Mouse (Mus musculus) midbrain, embryonic 16.5 days (tissue): ENCODE results near the gene Grid2. TPM values are rescaled to one million over a fixed set of nuclear protein-coding genes. Genes with fewer than 3 reads are reported as not detected.
A peak's percentile ranks its signal among the peaks of the same experiment; 100 is the strongest.

ENCODE experiments used
- ATAC-seq: fragments of 200-750 bp; cut with Nextera tagmentation; 2 replicates; pipeline ENCODE4 v1.8.0; 2017; ENCODE audit warnings: moderate TSS enrichment
- H3K27ac ChIP-seq: fragments of 300-500 bp; sonication (generic); 2 replicates; pipeline ENCODE4 v1.5.1; 2014; ENCODE audit warnings: mild to moderate bottlenecking, low read length, mixed read lengths
- H3K27me3 ChIP-seq: fragments of 300-500 bp; sonication (generic); 2 replicates; pipeline ENCODE4 v1.6.1; 2014; ENCODE audit warnings: low read depth, low read length, mixed read lengths; ENCODE audit not compliant: control insufficient read depth, insufficient read depth
- H3K36me3 ChIP-seq: fragments of 300-500 bp; sonication (generic); 2 replicates; pipeline ENCODE4 v1.6.1; 2014; ENCODE audit warnings: mild to moderate bottlenecking, low read length, moderate library complexity, mixed read lengths; ENCODE audit not compliant: control insufficient read depth, insufficient read depth
- H3K4me1 ChIP-seq: fragments of 300-500 bp; sonication (generic); 2 replicates; pipeline ENCODE4 v1.6.1; 2014; ENCODE audit warnings: mild to moderate bottlenecking, low read length, mixed read lengths; ENCODE audit not compliant: control insufficient read depth, insufficient read depth
- H3K4me2 ChIP-seq: fragments of 300-500 bp; sonication (generic); 2 replicates; pipeline ENCODE4 v1.6.1; 2014; ENCODE audit warnings: mild to moderate bottlenecking, low read length, mixed read lengths
- H3K4me3 ChIP-seq: fragments of 300-500 bp; sonication (generic); 2 replicates; pipeline ENCODE4 v1.5.1; 2014; ENCODE audit warnings: low read depth, mild to moderate bottlenecking, low read length, moderate library complexity, mixed read lengths
- H3K9ac ChIP-seq: fragments of 300-500 bp; sonication (generic); 2 replicates; pipeline ENCODE4 v1.6.1; 2014; ENCODE audit warnings: low read depth, low read length, mixed read lengths
- H3K9me3 ChIP-seq: fragments of 300-500 bp; sonication (generic); replicated peaks from 2 replicates; pipeline ENCODE4 v1.6.1; 2014; ENCODE audit warnings: mild to moderate bottlenecking, low read length, mixed read lengths; ENCODE audit not compliant: control insufficient read depth, poor library complexity, severe bottlenecking
- WGBS: fragments of 180-500 bp; shearing (Covaris S2); extraction: QIAGEN DNeasy Blood & Tissue Kit; methylation state at CpG from one replicate; pipeline ENCODE4 v1.1.7; 2014; 5-methylcytosine and 5-hydroxymethylcytosine counted together
- polyA plus RNA-seq: library from polyadenylated mRNA; unstranded; fragments of >200 nt; fragmentation: Nextera tagmentation; extraction: Ambion mirVana; gene quantifications from 2 replicates; pipeline ENCODE4 v1.2.1, GENCODE M21; 2015

Grid2 gene
- 13.6 and 13.8 TPM in 2 replicates for polyA plus RNA-seq

- Histone ChIP-seq H3K4me1 (peaks cover 11% of the 10 kb centered on the region), H3K4me3 (peak within 1 kb of the TSS; percentile 94), H3K36me3 (no peaks in the 10 kb centered on the region), H3K4me2 (peak within 1 kb of the TSS; percentile 81), H3K27me3 (no peaks in the 10 kb centered on the region), H3K27ac (peak within 1 kb of the TSS; percentile 89), H3K9ac (peak within 1 kb of the TSS; percentile 85), H3K9me3 (no peaks in the 10 kb centered on the region)
- WGBS, result under 1% methylated on average over 67 of the region's 71 CpGs
- ATAC-seq, result peak; percentile 81
Measured at GRCm38 (mm10) chr6:63255826-63256555, at the start of gene Grid2. Grid2 (plus strand) TSS chr6:63255876.

- H3K4me3 ChIP-seq, result no peak overlapping the region
- no peak for ATAC-seq
- no peaks in the 10 kb centered on the region for H3K27me3 ChIP-seq
- H3K27ac ChIP-seq, result no peak overlapping the region
- H3K9ac ChIP-seq, result no peak overlapping the region
- no peak overlapping the region for H3K4me2 ChIP-seq
- no peaks in the 10 kb centered on the region for H3K9me3 ChIP-seq
- no peaks in the 10 kb centered on the region for H3K36me3 ChIP-seq
- H3K4me1 ChIP-seq, result peaks cover 7% of the 10 kb centered on the region
Measured at GRCm38 (mm10) chr6:63250738-63251137, 4.9 kb upstream of the Grid2 start.

GRCm38 (mm10) chr6:63256556-63257405, 1.1 kb downstream of the Grid2 start:
- H3K4me1 ChIP-seq, result peaks cover 11% of the 10 kb centered on the region
- H3K27ac ChIP-seq, result peak overlapping the region; percentile 89
- peak overlapping the region; percentile 94 for H3K4me3 ChIP-seq
- peak overlapping the region; percentile 85 for H3K9ac ChIP-seq
- H3K9me3 ChIP-seq, result no peaks in the 10 kb centered on the region
- H3K4me2 ChIP-seq, result peak overlapping the region; percentile 81
- no peaks in the 10 kb centered on the region for H3K36me3 ChIP-seq
- WGBS, result under 1% methylated on average over 49 of the region's 49 CpGs
- no peaks in the 10 kb centered on the region for H3K27me3 ChIP-seq
- peak; percentile 75 for ATAC-seq

- ATAC-seq, result peak; percentile 69
- under 1% methylated on average over 42 of the region's 42 CpGs for WGBS
- peaks cover 11% of the 10 kb centered on the region for H3K4me1 ChIP-seq
- H3K36me3 ChIP-seq, result no peaks in the 10 kb centered on the region
- H3K27ac ChIP-seq, result peak overlapping the region; percentile 89
- no peaks in the 10 kb centered on the region for H3K9me3 ChIP-seq
- no peaks in the 10 kb centered on the region for H3K27me3 ChIP-seq
- peak overlapping the region; percentile 94 for H3K4me3 ChIP-seq
- peak overlapping the region; percentile 85 for H3K9ac ChIP-seq
- peak overlapping the region; percentile 81 for H3K4me2 ChIP-seq
Measured at GRCm38 (mm10) chr6:63257406-63257845, 1.8 kb downstream of the Grid2 start.

- H3K27ac ChIP-seq, result peak overlapping the region; percentile 89
- no peaks in the 10 kb centered on the region for H3K9me3 ChIP-seq
- peaks cover 11% of the 10 kb centered on the region for H3K4me1 ChIP-seq
- H3K36me3 ChIP-seq, result no peaks in the 10 kb centered on the region
- ATAC-seq, result peak; percentile 26; the same call in 1 of the 2 replicates
- WGBS, result 1% methylated on average over 11 of the region's 11 CpGs
- H3K27me3 ChIP-seq, result no peaks in the 10 kb centered on the region
- H3K4me3 ChIP-seq, result peak overlapping the region; percentile 94
- H3K9ac ChIP-seq, result peak overlapping the region; percentile 85
- H3K4me2 ChIP-seq, result peak overlapping the region; percentile 81
Measured at GRCm38 (mm10) chr6:63257876-63258275, 2.2 kb downstream of the Grid2 start.

- H3K36me3 ChIP-seq, result no peaks in the 10 kb centered on the region
- H3K9me3 ChIP-seq, result no peaks in the 10 kb centered on the region
- no peaks in the 10 kb centered on the region for H3K27me3 ChIP-seq
- 27% methylated on average over 9 of the region's 9 CpGs for WGBS
- peak overlapping the region; percentile 31; the same call in 1 of the 2 replicates for H3K9ac ChIP-seq
- peak overlapping the region; percentile 22 for H3K4me3 ChIP-seq
- H3K4me2 ChIP-seq, result peak overlapping the region; percentile 53
- no peak for ATAC-seq
- 0 out of 2 replicates have a peak overlapping the region, but pooled peaks have one; percentile 28 for H3K27ac ChIP-seq
- H3K4me1 ChIP-seq, result peaks cover 11% of the 10 kb centered on the region
Measured at GRCm38 (mm10) chr6:63259764-63260163, 4.1 kb downstream of the Grid2 start.

- Histone ChIP-seq H3K9ac (no peak overlapping the region), H3K27ac (no peak overlapping the region), H3K9me3 (no peaks in the 10 kb centered on the region), H3K4me3 (no peak overlapping the region), H3K4me2 (no peak overlapping the region), H3K27me3 (no peaks in the 10 kb centered on the region), H3K36me3 (no peaks in the 10 kb centered on the region), H3K4me1 (no peaks in the 10 kb centered on the region)
- ATAC-seq, result no peak
- WGBS, result 81% methylated on average over 1 of the region's 1 CpGs
Measured at GRCm38 (mm10) chr6:63284419-63284818, 28.7 kb downstream of the Grid2 start.

- Histone ChIP-seq H3K9ac (no peak overlapping the region), H3K27me3 (no peaks in the 10 kb centered on the region), H3K36me3 (no peaks in the 10 kb centered on the region), H3K9me3 (no peaks in the 10 kb centered on the region), H3K27ac (no peak overlapping the region), H3K4me1 (no peaks in the 10 kb centered on the region), H3K4me3 (no peak overlapping the region), H3K4me2 (no peak overlapping the region)
- 59% methylated on average over 3 of the region's 3 CpGs for WGBS
- no peak for ATAC-seq
Measured at GRCm38 (mm10) chr6:63342438-63343004, 86.8 kb downstream of the Grid2 start.
